Mouse (Mus musculus) T-cell, adult 2 months (primary cell): ENCODE results near the gene Pkd1.

ENCODE experiments used
- DNase-seq: peaks from one replicate; pipeline ENCODE4 v3.0.0; 2022; ENCODE audit warnings: low spot score

The Pkd1 gene

DNA sequence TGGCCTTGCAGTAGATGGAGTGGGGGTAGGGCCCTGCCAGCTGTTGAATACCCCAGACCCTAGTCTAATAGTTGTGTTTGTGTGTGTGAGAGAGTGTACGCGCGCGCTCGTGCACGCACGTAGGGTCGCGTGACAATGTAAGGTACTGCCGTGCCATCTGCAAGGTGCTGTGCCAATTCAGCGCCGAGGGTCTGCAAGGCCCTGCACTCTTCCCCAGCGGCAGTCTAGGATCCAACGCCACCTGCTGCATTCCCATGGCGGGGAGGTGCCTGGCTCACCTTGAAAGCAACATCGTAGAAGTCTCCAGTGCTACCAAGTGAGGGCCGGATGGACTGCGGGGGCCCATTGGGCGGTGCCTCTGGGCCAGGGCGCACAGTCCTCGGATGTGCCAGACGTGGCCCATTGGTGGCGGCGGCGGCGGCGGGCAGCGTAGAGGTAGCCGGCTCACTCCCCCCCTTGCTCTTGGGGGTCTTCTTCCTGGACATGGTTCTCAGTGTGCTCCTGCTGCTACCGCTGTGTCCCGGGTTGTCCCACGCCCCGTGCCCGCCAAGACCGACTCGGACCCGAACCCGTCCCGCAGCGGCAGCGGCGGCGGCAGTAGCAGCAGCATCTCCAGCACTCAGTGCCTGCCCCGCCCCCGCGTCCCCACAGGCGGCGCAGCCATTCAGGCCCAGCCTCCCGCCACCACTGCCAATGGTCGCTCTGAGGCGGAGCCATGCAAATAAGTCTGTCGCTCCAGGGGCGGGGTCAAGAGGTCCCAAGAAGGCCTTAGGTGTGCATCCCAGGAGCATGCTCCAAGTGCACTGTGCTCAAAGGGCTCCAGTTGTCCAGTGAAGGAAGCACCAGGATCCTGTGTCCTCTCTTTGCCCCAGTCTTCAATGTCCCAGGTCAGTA lies 16.3 kb upstream of the Pkd1 start:
- DNase-seq, result peak; percentile 70

DNA sequence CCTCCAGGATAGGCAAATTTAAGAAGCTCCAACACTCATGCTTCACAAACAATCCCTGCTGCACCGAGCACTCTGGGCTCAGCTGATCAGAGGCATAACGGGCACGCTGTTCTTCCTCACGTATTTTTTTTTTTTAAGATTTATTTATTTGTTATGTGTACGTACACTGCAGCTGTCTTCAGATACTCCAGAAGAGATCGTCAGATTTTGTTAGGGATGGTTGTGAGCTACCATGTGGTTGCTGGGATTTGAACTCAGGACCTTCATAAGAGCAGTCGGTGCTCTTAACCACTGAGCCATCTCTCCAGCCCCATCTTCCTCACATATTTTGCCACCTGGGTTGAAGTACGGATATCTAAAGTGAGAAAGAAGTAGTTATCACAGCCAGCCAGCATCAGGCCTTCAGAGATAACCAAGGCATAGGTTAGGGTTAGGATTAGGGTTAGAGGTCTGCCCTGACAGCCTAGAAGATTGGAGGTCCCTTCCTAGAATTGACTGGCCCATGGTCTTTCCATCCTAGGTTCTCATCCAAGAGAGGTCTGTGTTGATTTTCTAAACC lies 15.4 kb upstream of the Pkd1 start, which contains the start of gene Rab26:
Gene Rab26 (minus strand): TSS at position 51 of the 559 bp plus-strand sequence.
- DNase-seq, result no peak

GRCm38 (mm10) chr17:24535300-24535699 lies 14.3 kb upstream of the Pkd1 start:
- no peak for DNase-seq

GRCm38 (mm10) chr17:24537536-24537935 lies 12.1 kb upstream of the Pkd1 start:
- no peak for DNase-seq

DNA sequence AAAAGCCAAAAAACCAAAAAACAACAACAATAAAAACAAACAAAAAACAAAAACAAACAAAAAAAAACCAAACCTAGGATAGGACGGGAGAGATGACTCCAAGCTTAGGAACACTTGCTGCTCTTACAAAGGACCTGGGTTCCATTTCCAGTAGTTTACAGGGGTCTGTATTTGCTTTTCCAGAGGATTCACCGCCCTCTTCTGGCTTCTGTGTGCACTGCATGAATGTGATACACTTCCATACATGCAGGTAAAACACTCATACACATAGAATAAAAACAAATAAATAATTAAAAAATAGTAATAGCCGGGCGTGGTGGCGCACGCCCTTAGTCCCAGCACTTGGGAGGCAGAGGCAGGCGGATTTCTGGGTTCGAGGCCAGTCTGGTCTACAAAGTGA lies 10.7 kb upstream of the Pkd1 start:
- DNase-seq, result peak; percentile 32

- peak; percentile 63 for DNase-seq
These were observed 9.3 kb upstream of the Pkd1 start for GRCm38 (mm10) chr17:24540375-24540774.

- DNase-seq, result no peak
These were observed 5.0 kb upstream of the Pkd1 start for GRCm38 (mm10) chr17:24544613-24545012.

DNA sequence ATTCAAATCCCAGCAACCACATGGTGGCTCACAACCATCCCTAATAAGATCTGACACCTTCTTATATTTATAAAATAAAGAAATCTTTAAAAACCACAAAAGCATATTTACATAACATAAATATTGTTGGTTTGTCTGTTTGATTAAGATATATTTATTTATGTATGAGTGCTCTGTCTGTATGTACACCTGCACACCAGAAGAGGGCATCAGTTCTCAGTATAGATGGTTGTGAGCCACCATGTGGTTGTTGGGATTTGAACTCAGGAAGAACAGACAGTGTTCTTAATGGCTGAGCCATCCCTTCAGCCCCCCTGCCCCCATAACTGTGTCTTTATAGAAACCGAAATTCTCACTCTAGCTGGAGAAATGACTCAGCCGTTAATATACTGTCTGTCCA lies 4.4 kb upstream of the Pkd1 start:
- DNase-seq, result no peak

GRCm38 (mm10) chr17:24546234-24546633 lies 3.4 kb upstream of the Pkd1 start:
- no peak for DNase-seq

DNA sequence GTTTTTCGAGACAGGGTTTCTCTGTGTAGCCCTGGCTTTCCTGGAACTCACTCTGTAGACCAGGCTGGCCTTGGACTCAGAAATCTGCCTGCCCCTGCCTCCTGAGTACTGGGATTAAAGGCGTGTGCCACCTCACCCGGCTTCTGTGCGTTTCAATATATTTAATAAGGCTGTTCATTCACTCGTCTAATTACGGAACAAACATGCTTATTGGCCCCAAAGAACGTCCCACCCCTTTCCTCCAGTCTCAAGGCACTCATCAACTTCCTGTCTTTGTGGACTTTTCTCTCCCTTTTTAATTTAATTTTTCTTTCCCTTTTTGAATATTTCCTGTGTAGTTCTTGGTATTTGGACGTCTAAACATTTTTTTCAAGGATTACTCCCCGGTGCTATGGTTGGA lies 1.2 kb upstream of the Pkd1 start:
- peak; percentile 57 for DNase-seq

- DNase-seq, result peak; percentile 55
These were observed 565 bp upstream of the Pkd1 start for GRCm38 (mm10) chr17:24548921-24549617.

- no peak for DNase-seq
These were observed 899 bp downstream of the Pkd1 start for GRCm38 (mm10) chr17:24550416-24551049.

- no peak for DNase-seq
These were observed 1.4 kb downstream of the Pkd1 start for GRCm38 (mm10) chr17:24551050-24551444.

DNA sequence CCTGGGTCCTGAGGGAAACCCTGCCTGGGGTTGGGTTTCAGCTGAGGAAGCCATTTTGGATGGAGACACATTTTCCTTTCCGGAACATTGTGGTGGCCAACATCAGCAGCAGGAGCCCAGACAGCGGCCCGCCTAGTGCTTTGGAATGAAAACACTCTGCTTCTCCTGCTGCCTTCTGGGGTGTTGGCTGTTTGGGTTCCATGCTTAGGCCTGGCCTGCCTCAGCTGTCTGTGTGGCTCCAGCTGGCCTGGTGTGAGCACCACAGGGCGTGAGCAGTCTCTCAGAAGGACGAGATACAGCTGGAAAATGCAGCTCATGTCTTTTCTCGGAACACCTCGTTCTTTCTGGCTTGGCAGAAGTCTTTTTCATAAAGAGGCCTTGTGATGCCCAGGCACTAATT lies 7.5 kb downstream of the Pkd1 start:
- no peak for DNase-seq

GRCm38 (mm10) chr17:24558600-24559099 lies 9.0 kb downstream of the Pkd1 start:
- no peak for DNase-seq

DNA sequence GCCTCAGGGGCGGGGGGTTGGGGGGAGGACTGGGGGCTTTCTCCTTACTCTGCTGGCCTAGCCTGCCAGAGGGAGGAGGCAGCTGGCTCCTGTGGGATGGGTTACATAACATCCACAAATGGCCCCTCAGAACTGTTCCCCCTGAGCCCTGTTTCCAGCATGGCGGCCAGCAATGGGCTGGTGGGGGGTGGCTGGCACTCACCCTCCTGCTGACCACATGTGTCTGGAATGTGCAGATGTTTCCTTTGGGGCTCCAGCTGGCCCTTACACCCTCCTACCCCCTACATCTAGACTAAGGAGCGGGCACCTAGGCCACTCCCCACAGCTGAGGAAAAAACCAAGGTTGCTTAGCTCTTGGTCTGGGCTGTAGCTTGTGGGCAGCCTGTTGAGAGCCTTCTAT lies 9.5 kb downstream of the Pkd1 start:
- no peak for DNase-seq

DNA sequence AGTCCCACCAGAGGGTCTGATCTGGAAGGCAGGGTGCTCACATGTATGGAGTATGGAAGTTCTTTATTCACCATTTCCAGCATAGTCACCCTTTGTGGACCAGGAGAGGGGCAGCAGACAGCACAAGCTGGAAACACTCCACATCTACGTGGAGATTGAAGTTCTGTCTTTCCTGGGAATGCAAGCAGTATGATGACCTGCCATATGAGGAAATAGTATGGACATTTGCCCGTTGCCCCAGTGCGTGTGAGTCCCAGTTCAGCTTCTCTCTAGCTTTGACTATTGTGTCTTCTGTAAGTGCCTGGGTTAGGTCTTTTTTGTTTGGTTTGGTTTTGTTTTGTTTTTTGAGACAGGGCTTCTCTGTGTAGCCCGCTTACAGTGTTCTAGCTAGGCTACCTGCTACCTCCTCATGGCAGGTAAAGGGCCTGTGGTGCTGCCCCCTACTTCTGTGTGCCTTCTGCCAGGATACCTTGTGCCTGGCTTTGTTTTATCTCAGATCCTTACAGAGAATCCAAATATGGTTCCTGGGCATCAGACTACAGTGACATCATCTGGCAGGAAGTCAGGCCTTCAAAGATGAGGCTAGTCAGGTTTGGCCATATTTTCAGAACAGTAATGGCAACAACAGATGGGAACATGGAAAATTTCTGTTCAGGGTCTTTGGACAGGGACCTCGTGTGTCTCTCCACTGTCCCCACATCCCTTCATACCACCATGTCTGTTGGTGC lies 10.8 kb downstream of the Pkd1 start:
- no peak for DNase-seq

- DNase-seq, result peak; percentile 13
These were observed 12.0 kb downstream of the Pkd1 start for GRCm38 (mm10) chr17:24561592-24561991.

DNA sequence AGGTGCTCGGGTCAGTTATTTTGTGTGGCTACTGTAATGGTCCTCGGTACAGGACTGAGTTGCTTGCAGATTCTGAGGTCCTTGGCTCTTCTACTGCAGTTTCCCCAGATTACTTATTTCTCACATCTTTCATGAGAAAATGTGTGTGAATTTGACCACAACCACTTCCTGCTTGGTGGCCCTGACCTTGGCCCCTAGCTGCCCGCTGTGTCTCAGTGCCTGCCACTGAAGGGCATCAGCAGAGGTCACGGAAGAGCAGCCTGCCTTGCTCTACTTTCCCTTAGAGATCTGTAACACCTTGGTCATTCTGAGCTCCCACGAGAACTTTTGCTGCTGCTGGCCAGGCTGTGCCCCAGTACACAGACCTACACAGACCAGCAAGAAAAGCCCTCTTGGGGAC lies 14.0 kb downstream of the Pkd1 start:
- no peak for DNase-seq

- no peak for DNase-seq
These were observed 14.8 kb downstream of the Pkd1 start for GRCm38 (mm10) chr17:24564422-24564821.

GRCm38 (mm10) chr17:24565092-24565491 lies 15.5 kb downstream of the Pkd1 start:
- no peak for DNase-seq

- DNase-seq, result no peak
These were observed 16.2 kb downstream of the Pkd1 start for GRCm38 (mm10) chr17:24565792-24566191.
